Mouse (Mus musculus): ENCODE results near the gene Nudt17.
"Not testable (repeated sequence)": the region's sequence is repeated elsewhere in the genome, so short reads cannot be mapped to it uniquely, and the experiment has no call there.

Gene Nudt17

DNA sequence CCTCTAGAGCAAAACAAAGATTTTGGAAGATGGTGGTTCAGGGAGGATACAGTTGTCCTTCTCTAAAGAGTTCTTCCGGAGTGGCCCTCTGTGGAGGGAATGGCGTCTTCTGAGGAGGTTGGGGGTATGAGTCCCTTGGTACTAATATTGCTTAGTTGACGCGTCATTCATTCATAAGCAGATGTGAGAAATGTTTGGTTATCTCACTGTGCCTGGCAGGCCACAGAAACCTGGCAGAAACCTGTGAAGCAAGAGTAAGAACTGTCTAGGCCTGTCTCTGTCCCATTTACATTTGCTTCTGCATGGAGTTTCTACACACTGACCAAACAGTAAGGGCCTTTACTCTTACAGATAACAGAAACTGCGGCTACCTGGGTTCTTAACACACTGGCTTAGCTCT, 36.8 kb downstream of the Nudt17 start:
- no peak for DNase-seq (ENCODE audit: low read depth, low spot score)

DNA sequence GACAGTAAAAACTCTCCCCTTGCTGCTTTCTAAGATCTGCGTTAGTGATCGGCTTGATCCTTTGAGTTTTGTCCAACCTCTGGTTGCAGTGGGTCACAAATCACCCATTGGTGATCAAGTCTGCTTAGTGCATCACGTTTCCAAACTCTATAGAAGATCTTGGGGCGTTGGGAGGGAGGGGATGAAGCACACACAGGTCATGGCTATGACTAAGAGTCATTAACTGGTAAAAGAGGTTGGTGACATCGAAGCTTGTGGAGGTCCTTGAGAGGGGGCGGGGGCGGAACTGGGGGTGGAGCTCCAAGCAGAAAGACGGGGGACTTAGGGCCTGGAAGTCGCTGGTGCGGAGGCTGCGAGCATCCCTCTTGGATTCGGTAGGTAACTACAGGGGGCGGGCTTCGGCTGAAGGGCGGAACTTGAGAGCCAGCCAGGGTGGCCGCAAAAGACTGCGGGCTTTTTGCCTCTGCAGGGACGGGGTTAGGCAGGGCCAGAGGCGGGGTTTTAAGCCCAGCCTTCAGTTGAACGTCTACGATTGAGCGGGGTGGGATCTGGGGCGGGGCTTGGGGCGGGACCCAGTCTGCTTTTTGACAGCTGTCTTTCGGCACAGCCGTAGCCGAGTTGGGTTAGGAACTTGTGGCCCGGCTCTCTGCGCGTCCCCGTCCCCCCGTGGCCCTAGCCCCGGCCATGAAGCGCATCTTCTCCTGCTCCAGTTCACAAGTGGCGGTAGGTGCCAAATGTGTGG, 38.5 kb downstream of the Nudt17 start, which contains the start of gene Ankrd35:
Ankrd35 (plus strand) TSS at position 405 of the 742 bp plus-strand sequence.
- peak; percentile 84 for DNase-seq (ENCODE audit: low read depth, low spot score)

DNA sequence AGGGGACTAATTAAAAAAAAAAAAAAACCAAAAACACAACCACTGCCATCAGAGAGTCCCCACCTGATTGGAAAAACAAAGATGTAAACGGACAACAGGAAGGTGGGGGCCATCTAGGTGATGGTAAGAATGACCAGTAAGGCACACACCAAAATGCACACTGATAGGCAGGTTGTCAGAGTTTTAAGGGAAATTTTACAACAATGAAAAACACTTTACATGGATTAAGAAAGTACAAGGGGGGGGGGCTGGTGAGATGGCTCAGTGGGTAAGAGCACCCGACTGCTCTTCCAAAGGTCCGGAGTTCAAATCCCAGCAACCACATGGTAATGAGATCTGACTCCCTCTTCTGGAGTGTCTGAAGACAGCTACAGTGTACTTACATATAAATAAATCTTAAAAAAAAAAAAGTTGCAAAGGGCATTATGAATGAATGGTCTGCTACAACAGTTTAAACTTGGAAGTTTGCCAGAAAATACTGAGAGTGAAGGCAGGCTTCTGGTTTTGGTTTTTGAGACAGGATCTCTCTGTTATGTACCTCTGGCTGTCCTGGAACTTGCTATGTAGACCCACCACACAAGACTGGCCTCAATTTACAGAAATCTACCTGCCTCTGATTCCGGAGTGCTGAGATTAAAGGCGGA, 39.8 kb downstream of the Nudt17 start:
- no peak for DNase-seq (ENCODE audit: low read depth, low spot score)

DNA sequence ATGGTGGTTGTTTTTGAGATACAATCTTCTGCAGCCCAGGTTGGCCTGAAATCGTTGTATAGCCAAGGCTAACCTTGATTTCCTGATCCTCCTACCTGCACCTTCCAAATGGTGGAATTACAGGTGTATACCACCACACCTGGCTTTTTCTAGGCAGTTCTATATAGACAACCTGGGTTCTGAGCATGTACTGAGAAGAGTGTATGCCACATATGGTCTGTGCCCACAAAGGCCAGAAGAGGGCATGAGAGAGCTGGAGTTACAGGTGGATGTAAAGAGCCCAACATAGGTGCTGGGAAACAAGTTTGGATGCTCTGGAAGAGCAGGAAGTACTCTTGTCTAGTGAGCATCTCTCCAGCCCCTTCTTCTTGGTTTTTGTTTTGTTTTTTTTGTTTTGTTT, 41.0 kb downstream of the Nudt17 start:
- no peak for DNase-seq (ENCODE audit: low read depth, low spot score)

DNA sequence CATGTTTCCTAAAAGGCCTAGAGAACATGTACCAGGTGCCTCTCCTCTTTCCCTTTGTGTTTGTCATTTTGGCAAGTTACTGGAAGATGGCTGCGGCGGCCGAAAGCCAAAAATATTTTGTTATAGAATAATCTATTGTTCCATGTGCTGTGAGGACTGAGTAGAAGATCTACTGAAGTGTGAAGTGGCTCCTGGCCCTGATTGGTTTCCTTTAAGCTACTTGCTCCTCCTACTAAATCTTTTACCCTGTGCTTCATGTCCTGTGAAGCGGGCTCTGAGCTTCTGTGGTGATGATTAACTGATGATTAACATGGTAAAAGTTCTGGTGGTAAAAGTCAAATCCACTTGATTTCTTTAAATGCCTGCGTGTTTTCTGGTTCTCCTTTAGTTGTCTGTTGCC, 41.4 kb downstream of the Nudt17 start:
- no peak for DNase-seq (ENCODE audit: low read depth, low spot score)

DNA sequence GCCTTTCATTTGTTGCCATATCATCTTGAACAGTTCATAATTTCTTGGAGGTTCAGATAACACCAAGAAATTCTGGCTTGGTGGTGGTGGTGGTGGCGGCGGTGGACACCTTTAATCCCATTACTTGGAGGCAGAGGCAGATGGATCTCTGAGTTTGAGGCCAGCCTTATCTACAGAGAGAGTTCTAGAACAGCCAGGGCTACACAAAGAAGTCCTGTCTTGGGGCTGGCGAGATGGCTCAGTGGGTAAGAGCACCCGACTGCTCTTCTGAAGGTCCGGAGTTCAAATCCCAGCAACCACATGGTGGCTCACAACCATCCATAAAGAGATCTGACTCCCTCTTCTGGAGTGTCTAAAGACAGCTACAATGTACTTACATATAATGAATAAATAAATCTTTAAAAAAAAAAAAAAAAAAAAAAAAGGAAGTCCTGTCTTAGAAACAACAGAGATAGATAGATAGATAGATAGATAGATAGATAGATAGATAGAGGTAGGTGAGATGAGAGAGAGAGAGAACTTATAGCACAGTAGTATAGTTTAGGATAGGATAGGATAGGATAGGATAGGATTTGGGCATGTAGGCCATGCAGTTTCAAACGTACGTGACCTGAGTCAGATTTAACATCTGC, 42.5 kb downstream of the Nudt17 start:
- not testable (repeated sequence) for DNase-seq (ENCODE audit: low read depth, low spot score)

DNA sequence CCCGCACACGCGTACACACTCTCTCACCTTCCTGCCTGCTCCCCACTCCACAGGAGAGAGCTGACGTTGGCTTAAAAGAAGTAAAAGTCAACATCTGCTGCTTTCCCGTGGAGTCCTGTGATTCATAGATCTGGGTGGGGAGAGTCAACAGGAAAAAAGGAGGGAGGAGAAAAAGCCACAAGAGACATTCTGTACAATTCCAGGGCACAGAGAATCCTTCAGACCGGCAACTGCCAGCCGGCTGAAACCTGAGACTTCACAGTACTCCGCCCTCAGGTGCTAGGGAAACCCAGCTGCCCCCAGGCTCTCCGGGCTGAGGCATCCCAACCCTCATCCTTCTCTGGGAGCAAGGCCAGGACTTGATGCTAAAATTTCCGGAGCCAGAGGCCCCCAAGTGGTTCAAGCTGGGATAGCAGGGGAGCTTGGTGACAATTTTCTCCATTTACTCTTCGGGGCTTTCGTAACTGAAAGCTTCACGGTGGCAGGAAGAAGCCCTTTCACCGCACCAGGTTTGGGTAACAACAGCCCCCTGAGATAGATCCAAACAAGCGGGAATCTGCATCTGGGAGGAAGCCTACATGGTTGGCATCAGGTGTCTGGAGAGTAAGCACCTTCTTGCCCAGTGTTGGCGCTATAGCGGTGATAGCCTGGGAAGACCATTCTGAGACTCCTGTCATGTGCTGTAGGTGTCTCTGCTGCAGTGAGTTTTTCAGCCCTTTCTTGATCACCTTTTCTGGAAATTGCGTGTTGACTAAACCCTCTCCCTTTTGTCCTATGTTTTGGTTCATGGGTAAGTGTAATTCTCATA, 44.7 kb downstream of the Nudt17 start:
- peak; percentile 92 for DNase-seq (ENCODE audit: low read depth, low spot score)

DNA sequence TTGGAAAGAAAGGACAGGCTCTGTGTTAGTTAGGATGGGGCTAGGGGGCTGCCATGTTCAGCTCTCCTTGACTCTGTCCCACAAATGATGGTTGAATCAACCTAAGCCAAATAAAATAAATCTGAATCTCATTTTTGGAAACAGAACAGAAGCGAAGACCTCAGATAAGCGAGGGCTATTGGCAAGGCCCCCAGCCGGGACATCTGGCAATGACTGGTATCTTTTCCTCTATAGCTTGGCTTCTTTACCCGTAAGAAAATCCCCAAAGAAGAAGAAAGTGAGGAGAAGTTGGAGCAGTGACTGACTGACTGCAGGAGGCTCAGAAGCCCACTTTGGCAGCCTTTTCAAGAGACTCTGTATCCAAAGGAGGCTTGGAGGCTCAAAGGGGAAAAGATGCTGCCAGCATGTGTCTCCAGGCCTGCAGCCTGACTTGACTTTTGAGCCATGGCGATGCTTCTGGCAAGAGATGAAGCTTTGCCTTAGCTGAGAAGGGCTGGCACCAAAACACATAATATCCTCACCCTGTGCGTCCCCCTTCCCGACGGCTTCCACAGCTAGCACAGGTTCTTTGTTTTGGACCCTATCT, 45.5 kb downstream of the Nudt17 start:
- DNase-seq (ENCODE audit: low read depth, low spot score): no peak

DNA sequence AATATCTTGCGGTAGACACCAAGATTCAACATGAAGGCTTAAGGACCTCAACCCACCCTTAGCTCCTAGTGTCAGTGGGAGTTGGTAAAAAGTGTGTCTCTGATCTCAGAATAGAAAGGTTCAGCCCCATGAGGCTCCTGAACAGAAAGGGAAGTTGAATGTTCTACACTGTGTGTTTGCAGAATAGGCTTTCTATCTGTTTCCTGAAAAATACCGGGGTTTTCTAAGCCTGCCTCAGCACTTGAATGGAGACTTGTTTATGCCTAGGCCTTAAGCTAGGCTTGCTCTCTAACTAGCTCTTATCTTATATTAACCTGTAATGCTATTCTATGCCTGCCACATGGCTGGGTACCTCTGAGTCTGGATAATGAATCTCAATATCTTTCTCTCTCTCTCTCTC, 47.5 kb downstream of the Nudt17 start:
- no peak for DNase-seq (ENCODE audit: low read depth, low spot score)
